Mouse (Mus musculus): Measurements from ENCODE around the gene Plpp7. TPM values are rescaled to one million over a fixed set of nuclear protein-coding genes. Genes with fewer than 3 reads are reported as not detected.

Plpp7 gene
- polyA plus RNA-seq, 1 experiment from 2014 or later = 3.4 TPM

DNA sequence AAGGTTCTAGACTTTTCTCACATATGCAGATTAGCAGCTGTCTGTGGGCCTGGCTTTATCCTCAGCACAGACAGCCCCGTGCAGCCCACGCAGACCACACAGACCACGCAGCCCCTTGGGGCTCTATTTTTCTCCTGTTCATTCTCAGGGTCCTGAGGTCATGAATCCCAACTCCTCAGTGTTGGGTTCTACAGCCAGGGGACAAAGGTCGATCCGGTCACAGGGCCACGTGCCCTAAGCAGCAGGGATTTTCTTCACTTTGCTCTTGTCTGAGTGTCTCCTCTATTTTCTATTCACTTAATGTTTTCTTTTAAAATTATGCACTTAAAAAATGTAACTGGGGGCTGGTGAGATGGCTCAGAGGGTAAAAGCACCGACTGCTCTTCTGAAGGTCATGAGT lies 20.0 kb upstream of the Plpp7 start:
- Histone ChIP-seq H3K9me3 (replicated peaks) (no peaks in the 10 kb centered on the region), H3K4me1 (peaks cover 52% of the 10 kb centered on the region), H3K4me2 (no peak overlapping the region), H3K27me3 (replicated peaks) (no peaks in the 10 kb centered on the region), H3K27ac (no peak overlapping the region), H3K36me3 (peaks cover 88% of the 10 kb centered on the region), H3K4me3 (no peak overlapping the region), H3K9ac (no peak overlapping the region)
- no peak for ATAC-seq
- WGBS (ENCODE audit: insufficient replicate concordance) = 75% methylated on average over 7 of the region's 7 CpGs

DNA sequence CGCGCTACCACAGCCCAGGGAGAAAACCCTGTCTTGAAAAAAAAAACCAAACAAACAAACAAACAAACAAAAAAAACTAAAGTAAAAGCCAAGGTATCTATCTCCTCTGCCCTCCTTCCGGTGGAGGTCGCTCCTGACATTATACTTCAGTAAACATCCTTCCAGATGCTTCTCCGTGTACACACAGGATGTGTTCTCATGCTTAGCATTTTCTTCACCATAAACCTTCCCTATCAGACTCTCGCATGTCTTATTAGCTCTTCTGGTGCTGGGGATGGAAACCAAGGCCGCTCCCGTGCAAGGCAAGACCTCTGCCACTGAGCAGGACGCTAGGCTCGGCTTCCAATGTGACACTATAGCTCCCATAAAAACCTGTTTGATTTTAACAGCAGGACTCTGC lies 17.6 kb upstream of the Plpp7 start:
- peak overlapping the region; percentile 86; the same call in 1 of the 2 replicates for H3K4me3 ChIP-seq
- peaks cover 73% of the 10 kb centered on the region for H3K36me3 ChIP-seq
- peaks cover 75% of the 10 kb centered on the region for H3K4me1 ChIP-seq
- WGBS (ENCODE audit: insufficient replicate concordance) = 79% methylated on average over 10 of the region's 10 CpGs
- peak overlapping the region; percentile 29; the same call in 1 of the 2 replicates for H3K9ac ChIP-seq
- H3K9me3 ChIP-seq (replicated peaks) = no peaks in the 10 kb centered on the region
- no peaks in the 10 kb centered on the region for H3K27me3 ChIP-seq (replicated peaks)
- H3K4me2 ChIP-seq = peak overlapping the region; percentile 100
- peak overlapping the region; percentile 74 for H3K27ac ChIP-seq
- no peak for ATAC-seq

DNA sequence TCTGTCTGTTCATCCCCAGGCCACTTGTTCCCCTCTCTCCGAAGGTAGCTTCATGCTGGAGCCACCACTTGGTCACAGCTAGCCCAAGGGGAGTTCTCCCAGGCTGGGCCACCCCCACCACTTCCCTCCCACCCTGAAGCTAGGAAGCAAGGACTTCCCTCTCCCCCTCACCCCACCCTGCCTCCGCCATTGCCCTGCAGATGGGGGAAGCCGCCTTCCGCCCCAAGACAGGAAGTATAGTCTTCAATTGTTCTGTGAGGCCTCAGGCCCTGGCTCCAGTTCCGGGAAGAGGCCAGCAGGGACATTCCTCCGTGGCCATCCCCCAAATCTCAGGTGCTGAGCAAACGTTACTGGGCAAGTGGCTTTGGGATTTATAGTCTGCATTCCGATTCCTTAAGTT lies 16.8 kb upstream of the Plpp7 start:
- peak overlapping the region; percentile 29 for H3K9ac ChIP-seq

DNA sequence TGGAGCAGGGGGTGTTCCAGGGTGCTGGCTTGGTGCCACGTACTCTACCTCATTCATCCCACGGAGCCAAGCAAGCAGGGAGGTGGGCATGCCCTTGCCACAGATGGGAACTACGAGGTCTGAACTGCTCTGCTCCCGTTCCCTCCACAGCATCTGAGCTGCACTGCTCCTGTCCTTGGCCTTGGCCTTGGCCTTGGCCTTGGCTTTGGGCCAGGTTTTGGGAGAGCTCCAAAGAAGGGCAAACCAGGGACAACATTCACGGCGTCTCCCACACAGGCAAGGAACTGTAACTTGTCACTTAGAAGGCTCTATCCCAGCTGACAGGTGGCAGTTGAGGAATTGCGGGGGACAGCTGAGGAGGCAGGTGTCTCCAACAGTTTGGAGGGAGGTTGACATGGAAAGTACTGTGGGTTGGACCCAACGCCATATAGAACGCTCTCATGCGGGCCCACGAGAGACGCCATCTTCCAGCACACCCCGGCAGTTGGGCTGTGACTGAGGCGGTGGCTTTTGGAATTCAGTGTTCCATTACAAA lies 16.1 kb upstream of the Plpp7 start:
- Histone ChIP-seq H3K9ac (peak overlapping the region; percentile 29), H3K27ac (peak overlapping the region; percentile 74; the same call in 1 of the 2 replicates), H3K4me1 (peaks cover 79% of the 10 kb centered on the region), H3K36me3 (peaks cover 58% of the 10 kb centered on the region), H3K27me3 (replicated peaks) (no peaks in the 10 kb centered on the region), H3K4me3 (peak overlapping the region; percentile 86), H3K9me3 (replicated peaks) (no peaks in the 10 kb centered on the region), H3K4me2 (peak overlapping the region; percentile 100)
- no peak for ATAC-seq
- 87% methylated on average over 14 of the region's 14 CpGs for WGBS (ENCODE audit: insufficient replicate concordance)

More for the DNA sequence above, 16.8 kb upstream of the Plpp7 start:
- Histone ChIP-seq H3K4me2 (peak overlapping the region; percentile 100), H3K36me3 (peaks cover 66% of the 10 kb centered on the region), H3K4me3 (peak overlapping the region; percentile 86), H3K27ac (peak overlapping the region; percentile 74), H3K4me1 (peaks cover 73% of the 10 kb centered on the region), H3K27me3 (replicated peaks) (no peaks in the 10 kb centered on the region), H3K9me3 (replicated peaks) (no peaks in the 10 kb centered on the region)
- no peak for ATAC-seq
- WGBS (ENCODE audit: insufficient replicate concordance) = 35% methylated on average over 8 of the region's 8 CpGs

DNA sequence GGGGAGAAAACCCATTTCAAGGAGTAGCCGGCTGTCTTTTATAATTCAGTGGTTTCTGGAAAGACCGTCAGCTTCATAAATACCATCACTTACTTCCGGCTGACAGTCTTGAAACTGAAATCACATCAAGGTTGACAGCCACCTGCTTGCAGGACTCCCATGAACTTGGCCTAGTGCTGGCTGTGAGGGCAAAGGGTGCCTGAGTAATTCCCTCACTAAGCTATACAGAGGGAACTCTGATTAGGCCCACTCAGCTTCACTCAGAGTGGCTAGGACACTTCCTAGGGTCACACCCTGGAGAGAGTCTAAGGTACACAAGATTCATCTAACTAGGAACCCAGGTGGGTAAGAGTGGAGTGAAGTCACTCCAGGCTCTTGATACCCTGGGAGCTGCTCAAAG lies 14.6 kb upstream of the Plpp7 start:
- 67% methylated on average over 3 of the region's 3 CpGs for WGBS (ENCODE audit: insufficient replicate concordance)
- H3K4me2 ChIP-seq = peak overlapping the region; percentile 100
- H3K9me3 ChIP-seq (replicated peaks) = no peaks in the 10 kb centered on the region
- peak overlapping the region; percentile 86 for H3K4me3 ChIP-seq
- peaks cover 44% of the 10 kb centered on the region for H3K36me3 ChIP-seq
- peak overlapping the region; percentile 91 for H3K9ac ChIP-seq
- no peak for ATAC-seq
- H3K27ac ChIP-seq = peak overlapping the region; percentile 74
- H3K4me1 ChIP-seq = peaks cover 79% of the 10 kb centered on the region
- no peaks in the 10 kb centered on the region for H3K27me3 ChIP-seq (replicated peaks)

DNA sequence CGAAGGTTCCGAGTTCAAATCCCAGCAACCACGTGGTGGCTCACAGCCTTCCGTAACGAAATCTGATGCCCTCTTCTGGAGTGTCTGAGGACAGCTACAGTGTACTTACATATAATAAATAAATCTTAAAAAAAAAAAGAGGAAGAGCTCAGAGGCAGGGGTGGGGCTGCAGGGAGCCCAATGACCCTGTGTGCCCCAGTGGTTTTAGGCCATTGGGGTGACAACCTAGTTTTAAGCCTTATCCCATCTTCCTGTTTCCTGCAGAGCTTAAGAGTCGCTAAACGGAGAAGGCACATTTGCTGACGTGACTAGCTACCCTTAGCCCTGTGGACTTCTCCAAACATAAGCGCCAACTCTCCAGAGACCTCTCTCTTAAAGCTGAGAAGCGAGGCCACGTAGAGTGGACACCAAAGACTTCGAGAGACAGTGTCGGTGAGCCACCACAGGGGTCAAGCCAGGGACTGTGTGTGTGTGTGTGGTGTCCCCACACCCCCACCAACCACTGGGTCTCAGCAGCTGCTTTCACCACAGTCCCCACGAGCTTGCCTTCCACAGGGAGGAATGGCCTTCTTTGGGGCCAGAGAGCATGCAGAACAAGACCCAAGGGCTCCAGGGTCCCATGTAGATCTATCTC lies 13.9 kb upstream of the Plpp7 start:
- Histone ChIP-seq H3K4me1 (peaks cover 85% of the 10 kb centered on the region), H3K27me3 (replicated peaks) (0 out of 2 replicates have a peak, but pooled peaks cover 2% of the 10 kb centered on the region), H3K36me3 (peaks cover 44% of the 10 kb centered on the region), H3K9ac (peak overlapping the region; percentile 91), H3K4me2 (peak overlapping the region; percentile 100), H3K9me3 (replicated peaks) (no peaks in the 10 kb centered on the region), H3K27ac (peak overlapping the region; percentile 98), H3K4me3 (peak overlapping the region; percentile 86)
- 47% methylated on average over 14 of the region's 14 CpGs for WGBS (ENCODE audit: insufficient replicate concordance)
- no peak for ATAC-seq

DNA sequence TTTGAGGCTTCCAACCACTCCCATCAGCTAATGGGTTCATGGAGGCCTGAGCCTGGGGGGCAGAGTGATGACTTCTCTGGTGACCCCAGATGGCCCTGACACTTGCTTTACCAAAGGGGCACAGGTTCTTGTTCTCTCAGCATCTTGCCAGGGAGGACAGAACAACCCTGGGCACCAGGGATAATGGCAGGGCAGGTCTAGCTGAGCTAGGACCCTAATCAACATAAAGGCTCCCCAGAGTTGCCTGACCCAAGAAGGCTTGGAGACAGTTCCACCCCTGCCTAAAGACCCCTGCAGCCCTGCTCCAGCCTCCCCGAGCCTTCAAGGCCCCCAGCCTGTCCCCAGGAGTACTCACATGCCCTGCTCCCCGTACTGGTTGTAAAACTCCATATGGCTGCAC lies 13.1 kb upstream of the Plpp7 start:
- Histone ChIP-seq H3K27ac (peak overlapping the region; percentile 98), H3K9ac (peak overlapping the region; percentile 91), H3K9me3 (replicated peaks) (no peaks in the 10 kb centered on the region), H3K4me2 (peak overlapping the region; percentile 100), H3K4me1 (peaks cover 80% of the 10 kb centered on the region), H3K27me3 (replicated peaks) (peaks cover 11% of the 10 kb centered on the region), H3K4me3 (peak overlapping the region; percentile 86), H3K36me3 (peaks cover 36% of the 10 kb centered on the region)
- ATAC-seq = no peak
- WGBS (ENCODE audit: insufficient replicate concordance) = 29% methylated on average over 2 of the region's 2 CpGs

DNA sequence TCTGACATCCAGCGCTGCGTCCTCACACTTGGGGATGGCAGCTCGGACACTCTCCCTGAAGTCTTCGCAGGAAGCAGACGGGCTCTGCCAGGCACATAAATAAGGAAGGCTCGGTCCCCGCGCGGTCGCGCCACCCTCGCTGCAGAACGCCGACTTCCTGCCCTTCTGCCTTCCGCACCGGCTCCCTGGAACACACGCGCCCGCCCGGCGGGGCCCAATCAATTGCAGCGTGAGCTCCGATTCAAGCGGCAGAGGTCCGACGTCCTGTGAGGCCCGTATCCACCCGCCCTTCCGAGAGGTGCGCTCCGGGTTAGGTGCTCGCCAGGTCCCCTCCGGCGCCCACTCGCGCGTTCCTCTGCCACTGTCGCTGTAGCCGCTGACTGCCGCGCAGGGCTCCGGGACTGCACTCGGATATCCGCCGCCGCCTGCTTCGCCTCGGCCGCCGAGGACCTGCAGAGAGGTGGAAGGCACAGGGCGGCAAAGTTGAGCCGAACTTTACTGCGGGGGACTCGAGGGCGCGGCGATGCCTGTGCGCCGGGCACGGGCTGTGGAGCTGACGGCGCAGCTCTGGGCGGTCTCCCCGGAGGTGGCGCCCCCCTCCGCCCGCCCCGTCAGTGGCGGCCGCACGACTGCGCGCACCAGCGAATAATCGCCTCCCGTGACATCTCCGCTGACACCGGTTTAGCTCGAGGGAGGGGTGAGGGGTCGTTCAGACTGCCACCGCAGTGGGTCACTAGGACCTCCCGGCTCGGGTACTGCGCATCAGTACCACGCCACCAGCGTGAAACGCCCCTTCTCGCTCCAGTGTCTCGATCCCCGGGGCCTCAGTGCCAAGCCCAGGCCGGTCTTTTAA lies 11.9 kb upstream of the Plpp7 start:
- peak; percentile 78 for ATAC-seq

DNA sequence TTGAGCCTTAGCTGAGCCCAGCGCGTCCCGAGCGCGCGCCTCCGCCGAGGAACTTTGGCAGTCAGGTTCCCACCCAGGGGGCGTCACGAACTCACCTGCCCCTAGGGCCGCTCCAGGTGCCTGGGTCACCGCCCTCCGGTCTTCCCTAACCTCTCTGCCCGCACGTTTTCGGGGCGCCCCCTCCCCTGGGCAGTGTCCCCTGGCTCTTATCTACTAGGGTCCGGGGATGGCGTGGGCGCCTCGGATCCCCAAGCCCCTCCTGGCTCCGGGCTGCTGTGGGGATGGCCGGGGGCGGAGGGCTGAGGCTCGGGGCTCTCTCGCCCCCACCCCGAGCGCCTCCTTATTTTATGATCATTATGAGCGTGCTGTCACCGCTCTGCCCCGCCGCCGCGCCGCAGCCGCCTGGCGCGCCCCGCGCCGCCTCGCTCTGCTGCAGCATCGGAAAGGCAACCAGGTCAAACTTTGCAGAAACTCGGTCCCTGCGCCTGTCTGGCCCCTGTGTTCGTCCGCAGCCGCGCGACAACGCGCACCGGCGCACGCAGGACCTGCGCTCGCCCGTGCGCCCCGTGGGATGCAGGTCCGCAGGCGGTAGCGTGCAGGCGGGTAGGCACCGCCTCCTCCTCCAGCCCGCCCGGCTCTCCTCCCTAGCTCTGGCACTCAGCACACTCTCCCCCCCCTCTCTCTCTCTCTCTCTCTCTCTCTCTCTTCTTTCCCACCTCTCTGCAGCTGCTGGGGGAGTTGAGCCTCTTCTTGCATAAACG lies 11.0 kb upstream of the Plpp7 start, which contains the start of gene Fam78a:
Gene Fam78a, minus strand, starts transcription at position 747 of the 761 bp plus-strand sequence.
- Histone ChIP-seq H3K9me3 (replicated peaks) (no peaks in the 10 kb centered on the region), H3K36me3 (peaks cover 18% of the 10 kb centered on the region), H3K4me2 (peak within 1 kb of the TSS; percentile 100), H3K4me1 (peaks cover 75% of the 10 kb centered on the region), H3K4me3 (peak within 1 kb of the TSS; percentile 86), H3K27ac (peak within 1 kb of the TSS; percentile 98), H3K27me3 (replicated peaks) (peaks cover 31% of the 10 kb centered on the region), H3K9ac (peak within 1 kb of the TSS; percentile 91)
- WGBS (ENCODE audit: insufficient replicate concordance) = under 1% methylated on average over 67 of the region's 68 CpGs
- peak; percentile 48 for ATAC-seq

More for the DNA sequence above, 11.9 kb upstream of the Plpp7 start:
- Histone ChIP-seq H3K4me2 (peak overlapping the region; percentile 100), H3K4me1 (peaks cover 76% of the 10 kb centered on the region), H3K9me3 (replicated peaks) (no peaks in the 10 kb centered on the region), H3K4me3 (peak overlapping the region; percentile 86), H3K27ac (peak overlapping the region; percentile 98), H3K36me3 (peaks cover 27% of the 10 kb centered on the region), H3K9ac (peak overlapping the region; percentile 91), H3K27me3 (replicated peaks) (peaks cover 22% of the 10 kb centered on the region)
- under 1% methylated on average over 91 of the region's 91 CpGs for WGBS (ENCODE audit: insufficient replicate concordance)

DNA sequence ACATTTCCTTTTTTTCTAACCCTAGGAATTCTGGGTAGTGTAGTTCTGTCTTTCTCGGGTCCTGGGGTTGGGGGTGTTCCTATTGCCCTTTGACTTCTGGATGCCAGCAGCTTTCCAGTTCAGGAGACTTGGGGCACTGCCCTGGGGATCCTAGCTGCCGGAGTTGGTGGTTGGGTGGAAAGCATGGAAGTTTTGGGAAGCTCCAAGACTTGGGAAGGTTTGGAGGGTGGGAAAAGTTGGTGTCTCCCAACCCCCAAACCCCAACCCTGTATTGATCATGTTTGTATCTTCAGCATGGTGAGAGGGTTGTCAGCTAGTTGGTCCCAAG lies 10.5 kb upstream of the Plpp7 start:
- Histone ChIP-seq H3K9me3 (replicated peaks) (no peaks in the 10 kb centered on the region), H3K9ac (peak overlapping the region; percentile 91), H3K27ac (peak overlapping the region; percentile 98), H3K4me1 (peaks cover 69% of the 10 kb centered on the region), H3K36me3 (peaks cover 13% of the 10 kb centered on the region), H3K27me3 (replicated peaks) (peaks cover 32% of the 10 kb centered on the region), H3K4me3 (peak overlapping the region; percentile 86), H3K4me2 (peak overlapping the region; percentile 100)
- no peak for ATAC-seq
- 29% methylated on average over 2 of the region's 2 CpGs for WGBS (ENCODE audit: insufficient replicate concordance)

DNA sequence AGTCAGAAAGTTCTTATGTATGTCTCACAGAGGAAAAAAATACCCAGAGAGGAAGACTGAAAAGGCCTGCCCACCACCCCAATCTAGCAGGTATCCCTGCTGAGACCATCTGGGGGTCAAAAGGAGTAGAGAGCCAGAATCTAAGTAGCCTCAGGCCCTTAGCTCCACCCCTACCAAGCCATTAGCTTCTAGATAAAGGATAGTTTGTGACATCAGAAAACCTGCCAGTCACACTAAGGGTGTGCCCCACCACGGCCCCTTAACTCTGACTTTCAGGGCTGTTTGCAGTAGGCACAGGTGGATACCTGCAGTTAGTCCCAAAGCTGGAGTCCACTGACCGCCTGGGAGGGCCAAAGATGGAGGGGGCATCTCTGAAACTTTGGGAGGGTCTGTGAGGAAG lies 10.1 kb upstream of the Plpp7 start:
- 28% methylated on average over 2 of the region's 2 CpGs for WGBS (ENCODE audit: insufficient replicate concordance)
- Histone ChIP-seq H3K9ac (peak overlapping the region; percentile 91), H3K36me3 (peaks cover 9% of the 10 kb centered on the region)

More for the DNA sequence above, 10.1 kb upstream of the Plpp7 start:
- ATAC-seq = peak; percentile 84
- Histone ChIP-seq H3K27ac (peak overlapping the region; percentile 98), H3K4me2 (peak overlapping the region; percentile 100), H3K9me3 (replicated peaks) (no peaks in the 10 kb centered on the region), H3K4me3 (peak overlapping the region; percentile 86), H3K4me1 (peaks cover 65% of the 10 kb centered on the region), H3K27me3 (replicated peaks) (peaks cover 32% of the 10 kb centered on the region)
